Mouse (Mus musculus): Measurements from ENCODE around the gene Ubiad1.

DNA sequence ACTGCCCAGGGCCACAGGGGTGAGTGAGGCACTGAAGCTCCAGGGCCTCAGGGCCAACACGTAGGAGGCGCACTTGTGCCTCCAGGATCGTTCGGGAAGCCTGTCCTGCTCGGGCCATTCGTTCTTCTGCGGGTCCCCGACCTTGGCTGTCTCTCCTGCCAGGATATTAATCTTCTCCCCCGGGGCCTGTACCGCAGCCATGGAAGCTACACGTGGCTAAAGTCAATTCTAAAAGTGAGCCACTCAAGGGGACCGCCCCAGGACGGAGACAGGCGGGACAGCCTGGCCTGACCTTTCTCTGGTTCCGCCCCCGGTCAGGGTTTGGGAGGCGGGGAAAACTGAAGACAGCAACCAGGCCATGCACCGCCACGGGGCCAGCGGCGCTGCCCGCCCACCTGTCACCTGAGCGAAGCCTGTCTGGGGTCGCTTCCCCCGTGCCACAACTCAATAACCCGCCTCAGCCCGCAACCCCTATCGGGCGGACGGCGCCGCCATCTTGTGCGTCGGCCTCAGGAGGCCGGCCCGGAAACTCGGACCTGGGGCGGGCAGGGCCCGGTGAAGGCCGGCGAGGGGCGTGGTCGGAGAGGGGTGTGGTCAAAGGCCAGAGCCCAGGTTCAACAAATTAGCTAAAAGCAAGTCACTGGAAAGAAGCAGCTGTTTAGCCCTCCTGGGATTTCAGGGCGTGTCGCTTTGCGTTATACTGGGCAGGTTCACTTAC lies at the start of gene Ubiad1:
- TF ChIP-seq POLR2A (IDR thresholded peaks at IDR 0.05; ENCODE audit: insufficient read depth, low read depth, low read length) (peak; percentile 66), CTCF (IDR thresholded peaks at IDR 0.05; ENCODE audit: insufficient read depth, low read depth, low read length) (no peak)

Measured in olfactory bulb, adult 2 months (tissue).